Mouse (Mus musculus): ENCODE results near the gene Gm3402.
"Not testable (repeated sequence)": the region's sequence is repeated elsewhere in the genome, so short reads cannot be mapped to it uniquely, and the experiment has no call there.

Gene Gm3402

DNA sequence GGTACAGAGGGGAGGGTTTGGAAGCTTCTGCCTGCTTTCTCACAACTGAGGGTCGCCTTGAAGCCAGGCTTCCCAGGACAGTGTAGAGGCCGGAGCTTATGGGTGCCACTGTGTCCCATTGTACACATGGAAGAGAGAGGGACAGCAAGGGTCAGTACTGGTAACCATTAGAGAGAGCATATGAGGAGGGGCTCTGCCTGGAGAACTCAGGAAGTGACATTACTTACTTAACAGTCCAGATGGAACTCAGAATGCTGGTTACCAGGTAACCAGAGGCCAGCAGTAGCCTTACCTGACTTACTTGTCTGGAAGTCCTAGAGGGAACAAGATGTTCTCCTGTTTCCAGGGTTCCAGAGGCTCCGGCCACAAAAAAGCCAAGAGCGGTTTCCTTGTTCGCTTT is at the start of gene Gm3402:
Gm3402 (plus strand) TSS at position 301 of the 400 bp plus-strand sequence.
- DNase-seq (ENCODE audit: low spot score) = not testable (repeated sequence)

DNA sequence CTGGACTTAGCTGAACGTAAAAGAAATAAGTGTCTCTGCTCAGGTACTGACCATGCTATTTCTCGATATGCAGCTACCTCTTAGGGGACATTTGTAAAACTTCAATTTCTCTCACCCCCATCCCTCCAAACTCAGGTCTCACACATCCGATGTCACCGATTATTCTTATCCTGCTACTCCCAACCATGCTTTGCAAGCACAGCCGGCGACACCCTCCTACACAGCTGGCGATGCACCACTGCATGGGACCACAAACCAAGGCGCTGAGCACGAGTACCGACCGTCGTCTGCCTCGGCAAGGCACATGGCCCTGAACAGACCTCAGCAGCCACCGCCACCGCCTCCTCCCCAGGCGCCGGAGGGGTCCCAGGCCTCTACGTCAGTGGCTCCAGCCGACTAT is 47.3 kb upstream of the Gm3402 start:
- DNase-seq (ENCODE audit: low spot score) = no peak

DNA sequence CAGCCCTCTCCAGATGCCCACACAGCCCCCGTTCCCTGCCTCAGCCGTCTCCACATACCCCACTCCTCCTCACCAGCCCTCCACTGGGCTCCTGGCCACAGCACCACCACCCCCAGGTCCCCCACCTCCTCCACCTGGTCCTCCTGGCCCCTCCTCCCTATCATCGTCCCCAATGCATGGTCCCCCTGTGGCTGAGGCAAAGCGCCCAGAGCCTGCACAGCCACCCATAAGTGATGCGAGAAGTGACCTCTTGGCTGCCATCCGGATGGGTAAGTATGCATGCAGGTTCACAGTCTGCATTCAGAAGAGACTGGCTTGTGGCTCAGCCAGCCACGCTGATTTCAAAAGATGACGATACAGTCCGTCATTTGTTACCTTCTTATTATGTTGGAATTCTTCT is 45.6 kb upstream of the Gm3402 start:
- DNase-seq (ENCODE audit: low spot score) = no peak

DNA sequence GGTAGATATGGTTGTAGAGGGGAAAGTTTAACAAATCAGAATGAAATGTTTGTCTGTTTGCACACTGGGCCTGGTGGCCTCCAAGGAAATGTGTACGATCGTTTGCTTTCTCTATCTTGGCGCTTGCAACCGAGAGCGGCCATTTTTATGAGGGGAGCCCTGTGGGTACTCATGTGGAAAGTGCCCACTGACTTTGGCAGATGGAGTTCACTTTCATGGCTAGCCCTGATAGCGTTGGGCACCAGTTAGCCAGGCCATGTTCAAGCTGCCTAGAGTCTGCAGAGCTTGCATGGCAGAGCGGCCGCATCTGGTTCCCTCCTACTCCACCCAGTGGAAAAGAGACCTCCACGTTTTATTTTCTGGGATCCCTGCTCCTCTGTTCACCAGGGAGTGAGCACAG is 43.1 kb upstream of the Gm3402 start:
- DNase-seq (ENCODE audit: low spot score) = no peak

DNA sequence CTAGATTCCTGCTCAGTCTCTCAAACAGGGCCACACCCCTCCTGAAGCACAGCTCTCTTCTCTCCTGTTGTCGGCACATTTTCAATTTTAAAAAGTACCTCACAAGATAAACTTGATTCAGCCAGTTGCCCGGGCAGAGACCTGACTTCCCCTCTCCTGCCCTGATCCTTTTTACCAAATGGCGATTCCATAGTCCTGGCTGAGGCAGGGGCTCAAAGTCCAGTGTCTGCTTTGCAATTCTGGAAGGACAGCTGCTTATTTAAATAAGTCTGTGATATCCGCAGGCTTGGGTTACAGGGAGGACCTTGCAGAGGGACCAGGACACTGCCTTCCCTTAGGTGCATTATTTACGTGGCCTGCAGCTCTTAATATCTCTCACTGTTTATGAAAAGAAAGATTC is 42.6 kb upstream of the Gm3402 start:
- no peak for DNase-seq (ENCODE audit: low spot score)

DNA sequence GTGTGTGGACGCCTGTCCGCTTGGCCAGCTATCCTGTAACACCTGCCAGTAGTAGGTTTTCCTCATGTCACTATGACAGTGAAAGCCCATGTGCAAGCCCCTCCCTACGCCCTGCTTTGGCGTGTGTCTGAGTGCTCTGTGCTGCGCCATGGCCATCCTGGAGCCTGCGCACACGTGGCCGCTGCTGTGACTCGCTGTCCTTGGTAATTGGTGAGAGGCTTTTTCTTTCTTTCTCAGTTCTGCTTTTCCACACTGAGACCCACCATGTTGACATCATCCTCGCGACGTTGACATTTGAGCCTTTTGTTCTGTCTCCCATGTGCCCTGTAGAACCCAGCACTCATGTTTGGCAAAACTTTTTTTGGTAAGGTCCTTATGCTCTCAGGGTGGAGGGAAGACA is 42.1 kb upstream of the Gm3402 start:
- no peak for DNase-seq (ENCODE audit: low spot score)

DNA sequence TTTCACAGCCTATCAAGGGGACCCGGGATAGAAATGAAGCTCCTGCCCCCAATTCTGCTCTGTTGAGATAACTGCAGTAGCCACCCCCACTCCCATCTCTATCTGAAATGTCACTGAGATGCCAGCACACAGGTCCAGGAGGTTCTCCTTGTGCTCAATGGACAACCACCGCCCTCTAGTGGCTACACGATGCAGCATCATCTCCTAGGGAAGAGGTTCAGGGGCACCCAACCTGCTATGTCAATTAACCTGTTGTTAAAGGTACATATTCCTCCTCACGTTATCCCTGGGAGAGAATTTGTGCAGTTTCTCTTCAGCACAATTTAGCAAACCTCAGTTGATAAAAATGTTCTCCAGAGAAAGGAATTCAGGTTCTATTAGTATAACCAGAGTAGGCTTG is 34.4 kb upstream of the Gm3402 start:
- DNase-seq (ENCODE audit: low spot score) = not testable (repeated sequence)

DNA sequence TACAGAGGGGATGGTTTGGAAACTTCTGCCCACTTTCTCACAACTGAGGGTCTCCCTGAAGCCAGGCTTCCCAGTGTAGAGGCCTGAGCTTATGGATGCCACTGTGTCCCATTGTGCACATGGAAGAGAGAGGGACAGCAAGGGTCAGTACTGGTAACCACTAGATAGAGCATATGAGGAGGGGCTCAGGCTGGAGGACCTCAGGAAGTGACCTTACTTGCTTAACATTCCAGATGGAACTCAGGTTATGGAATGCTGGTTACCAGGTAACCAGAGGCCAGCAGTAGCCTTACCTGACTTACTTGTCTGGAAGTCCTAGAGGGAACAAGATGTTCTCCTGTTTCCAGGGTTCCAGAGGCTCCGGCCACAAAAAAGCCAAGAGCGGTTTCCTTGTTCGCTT is 32.3 kb upstream of the Gm3402 start, which contains the start of gene Gm6408:
Gm6408 (plus strand) TSS at position 301 of the 400 bp plus-strand sequence.
- not testable (repeated sequence) for DNase-seq (ENCODE audit: low spot score)

DNA sequence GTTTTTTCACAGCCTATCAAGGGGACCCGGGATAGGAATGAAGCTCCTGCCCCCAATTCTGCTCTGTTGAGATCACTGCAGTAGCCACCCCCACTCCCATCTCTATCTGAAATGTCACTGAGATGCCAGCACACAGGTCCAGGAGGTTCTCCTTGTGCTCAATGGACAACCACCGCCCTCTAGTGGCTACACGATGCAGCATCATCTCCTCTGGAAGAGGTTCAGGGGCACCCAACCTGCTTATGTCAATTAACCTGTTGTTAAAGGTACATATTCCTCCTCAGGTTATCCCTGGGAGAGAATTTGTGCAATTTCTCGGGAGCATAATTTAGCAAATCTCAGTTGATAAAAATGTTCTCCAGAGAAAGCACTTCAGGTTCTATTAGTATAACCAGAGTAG is 25.0 kb upstream of the Gm3402 start:
- not testable (repeated sequence) for DNase-seq (ENCODE audit: low spot score)

DNA sequence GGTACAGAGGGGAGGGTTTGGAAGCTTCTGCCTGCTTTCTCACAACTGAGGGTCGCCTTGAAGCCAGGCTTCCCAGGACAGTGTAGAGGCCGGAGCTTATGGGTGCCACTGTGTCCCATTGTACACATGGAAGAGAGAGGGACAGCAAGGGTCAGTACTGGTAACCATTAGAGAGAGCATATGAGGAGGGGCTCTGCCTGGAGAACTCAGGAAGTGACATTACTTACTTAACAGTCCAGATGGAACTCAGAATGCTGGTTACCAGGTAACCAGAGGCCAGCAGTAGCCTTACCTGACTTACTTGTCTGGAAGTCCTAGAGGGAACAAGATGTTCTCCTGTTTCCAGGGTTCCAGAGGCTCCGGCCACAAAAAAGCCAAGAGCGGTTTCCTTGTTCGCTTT is 22.9 kb upstream of the Gm3402 start, which contains the start of gene Gm6370:
Gm6370 (plus strand) TSS at position 301 of the 400 bp plus-strand sequence.
- DNase-seq (ENCODE audit: low spot score) = not testable (repeated sequence)

DNA sequence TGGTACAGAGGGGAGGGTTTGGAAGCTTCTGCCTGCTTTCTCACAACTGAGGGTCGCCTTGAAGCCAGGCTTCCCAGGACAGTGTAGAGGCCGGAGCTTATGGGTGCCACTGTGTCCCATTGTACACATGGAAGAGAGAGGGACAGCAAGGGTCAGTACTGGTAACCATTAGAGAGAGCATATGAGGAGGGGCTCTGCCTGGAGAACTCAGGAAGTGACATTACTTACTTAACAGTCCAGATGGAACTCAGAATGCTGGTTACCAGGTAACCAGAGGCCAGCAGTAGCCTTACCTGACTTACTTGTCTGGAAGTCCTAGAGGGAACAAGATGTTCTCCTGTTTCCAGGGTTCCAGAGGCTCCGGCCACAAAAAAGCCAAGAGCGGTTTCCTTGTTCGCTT is 11.8 kb upstream of the Gm3402 start, which contains the start of gene 4930449I24Rik:
4930449I24Rik (plus strand) TSS at position 301 of the 400 bp plus-strand sequence.
- DNase-seq (ENCODE audit: low spot score) = not testable (repeated sequence)

DNA sequence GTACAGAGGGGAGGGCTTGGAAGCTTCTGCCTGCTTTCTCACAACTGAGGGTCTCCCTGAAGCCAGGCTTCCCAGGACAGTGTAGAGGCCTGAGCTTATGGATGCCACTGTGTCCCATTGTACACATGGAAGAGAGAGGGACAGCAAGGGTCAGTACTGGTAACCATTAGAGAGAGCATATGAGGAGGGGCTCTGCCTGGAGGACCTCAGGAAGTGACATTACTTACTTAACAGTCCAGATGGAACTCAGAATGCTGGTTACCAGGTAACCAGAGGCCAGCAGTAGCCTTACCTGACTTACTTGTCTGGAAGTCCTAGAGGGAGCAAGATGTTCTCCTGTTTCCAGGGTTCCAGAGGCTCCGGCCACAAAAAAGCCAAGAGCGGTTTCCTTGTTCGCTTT is 11.6 kb downstream of the Gm3402 start, which contains the start of gene Gm3404:
Gm3404 (plus strand) TSS at position 301 of the 400 bp plus-strand sequence.
- not testable (repeated sequence) for DNase-seq (ENCODE audit: low spot score)

DNA sequence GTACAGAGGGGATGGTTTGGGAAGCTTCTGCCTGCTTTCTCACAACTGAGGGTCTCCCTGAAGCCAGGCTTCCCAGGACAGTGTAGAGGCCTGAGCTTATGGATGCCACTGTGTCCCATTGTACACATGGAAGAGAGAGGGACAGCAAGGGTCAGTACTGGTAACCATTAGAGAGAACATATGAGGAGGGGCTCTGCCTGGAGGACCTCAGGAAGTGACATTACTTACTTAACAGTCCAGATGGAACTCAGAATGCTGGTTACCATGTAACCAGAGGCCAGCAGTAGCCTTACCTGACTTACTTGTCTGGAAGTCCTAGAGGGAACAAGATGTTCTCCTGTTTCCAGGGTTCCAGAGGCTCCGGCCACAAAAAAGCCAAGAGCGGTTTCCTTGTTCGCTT is 23.4 kb downstream of the Gm3402 start, which contains the start of gene Gm3409:
Gm3409 (plus strand) TSS at position 301 of the 400 bp plus-strand sequence.
- not testable (repeated sequence) for DNase-seq (ENCODE audit: low spot score)

DNA sequence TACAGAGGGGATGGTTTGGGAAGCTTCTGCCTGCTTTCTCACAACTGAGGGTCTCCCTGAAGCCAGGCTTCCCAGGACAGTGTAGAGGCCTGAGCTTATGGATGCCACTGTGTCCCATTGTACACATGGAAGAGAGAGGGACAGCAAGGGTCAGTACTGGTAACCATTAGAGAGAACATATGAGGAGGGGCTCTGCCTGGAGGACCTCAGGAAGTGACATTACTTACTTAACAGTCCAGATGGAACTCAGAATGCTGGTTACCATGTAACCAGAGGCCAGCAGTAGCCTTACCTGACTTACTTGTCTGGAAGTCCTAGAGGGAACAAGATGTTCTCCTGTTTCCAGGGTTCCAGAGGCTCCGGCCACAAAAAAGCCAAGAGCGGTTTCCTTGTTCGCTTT is 41.9 kb downstream of the Gm3402 start, which contains the start of gene Gm3415:
Gm3415 (plus strand) TSS at position 301 of the 400 bp plus-strand sequence.
- not testable (repeated sequence) for DNase-seq (ENCODE audit: low spot score)

DNA sequence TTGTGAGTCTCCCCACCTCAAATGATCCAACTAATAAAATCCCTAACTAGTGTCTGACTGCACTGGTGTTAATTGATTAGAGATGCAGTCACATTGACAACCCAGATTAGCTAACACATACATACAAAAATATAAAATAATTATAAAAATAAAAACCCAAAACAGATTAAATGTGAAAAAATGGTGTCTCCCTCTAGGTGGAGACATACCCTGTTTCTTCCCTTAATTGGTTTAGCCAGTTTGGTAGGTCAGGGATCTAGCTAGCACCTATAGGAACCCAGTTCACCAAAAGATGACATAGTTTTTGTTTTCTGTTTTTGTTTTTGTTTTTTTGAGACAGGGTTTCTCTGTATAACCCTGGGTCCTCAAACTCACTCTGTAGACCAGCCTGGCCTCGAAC is 50.3 kb downstream of the Gm3402 start:
- no peak for DNase-seq (ENCODE audit: low spot score)
